Mouse (Mus musculus) myocyte (in vitro differentiated cells): Measurements from ENCODE around the gene Hist1h1d.
"Not testable (repeated sequence)": the region's sequence is repeated elsewhere in the genome, so short reads cannot be mapped to it uniquely, and the experiment has no call there.

Source experiments
- E2F4 ChIP-seq: IDR thresholded peaks from one replicate; pipeline ENCODE4 v1.6.1; 2011; ENCODE audit warnings: mild to moderate bottlenecking, control low read depth, moderate library complexity; ENCODE audit not compliant: insufficient read depth
- TCF12 ChIP-seq: IDR thresholded peaks from one replicate; pipeline ENCODE4 v1.6.1; 2011; ENCODE audit warnings: mild to moderate bottlenecking, control low read depth; ENCODE audit not compliant: poor library complexity, insufficient read depth, severe bottlenecking
- USF1 ChIP-seq: IDR thresholded peaks from one replicate; pipeline ENCODE4 v1.6.1; 2011; ENCODE audit warnings: low read depth, mild to moderate bottlenecking, control low read depth, moderate library complexity

DNA sequence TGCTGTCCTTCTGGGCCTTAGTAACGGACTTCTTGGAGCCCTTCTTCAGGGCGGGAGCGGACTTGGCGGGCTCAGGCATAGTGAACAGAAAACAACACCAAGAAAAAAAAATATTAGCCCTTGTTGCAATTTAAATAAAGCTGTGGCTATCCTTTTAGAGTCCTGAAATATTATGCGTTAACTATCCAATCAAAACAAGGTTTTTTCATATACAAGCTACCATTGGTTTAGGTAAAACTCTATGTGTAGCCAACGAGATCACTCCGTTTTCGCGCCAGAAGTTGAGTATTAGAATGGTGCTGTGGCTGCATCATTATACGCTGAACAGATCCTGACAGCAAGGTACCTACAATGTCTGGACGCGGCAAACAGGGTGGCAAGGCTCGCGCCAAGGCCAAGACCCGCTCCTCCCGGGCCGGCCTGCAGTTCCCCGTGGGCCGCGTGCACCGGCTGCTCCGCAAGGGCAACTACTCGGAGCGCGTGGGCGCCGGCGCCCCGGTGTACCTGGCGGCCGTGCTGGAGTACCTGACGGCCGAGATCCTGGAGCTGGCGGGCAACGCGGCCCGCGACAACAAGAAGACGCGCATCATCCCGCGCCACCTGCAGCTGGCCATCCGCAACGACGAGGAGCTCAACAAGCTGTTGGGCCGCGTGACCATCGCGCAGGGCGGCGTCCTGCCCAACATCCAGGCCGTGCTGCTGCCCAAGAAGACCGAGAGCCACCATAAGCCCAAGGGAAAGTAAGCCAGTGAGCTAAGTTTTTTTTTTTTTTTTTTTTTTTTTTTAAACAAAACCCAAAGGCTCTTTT, 19.3 kb upstream of the Hist1h1d start, which contains the start of gene Hist1h2af:
- not testable (repeated sequence) for TF ChIP-seq TCF12, USF1
- peak; percentile 68 for TF ChIP-seq E2F4
